Mouse (Mus musculus) hindbrain, postnatal 0 days (tissue): ENCODE measurements around the gene Gm34302. TPM values are rescaled to one million over a fixed set of nuclear protein-coding genes. Genes with fewer than 3 reads are reported as not detected.
"Not testable (repeated sequence)": the region's sequence is repeated elsewhere in the genome, so short reads cannot be mapped to it uniquely, and the experiment has no call there.

ENCODE experiments used
- ATAC-seq: fragments of 200-750 bp; cut with Nextera tagmentation; 2 replicates; pipeline ENCODE4 v1.8.0; 2017; ENCODE audit warnings: mild to moderate bottlenecking, moderate TSS enrichment, moderate library complexity
- DNase-seq: peaks from one replicate; pipeline ENCODE4 v3.0.0-alpha.2; 2015; ENCODE audit warnings: low spot score
- H3K27ac ChIP-seq: fragments of 300-500 bp; sonication (generic); 2 replicates; pipeline ENCODE4 v1.5.1; 2014; ENCODE audit warnings: mild to moderate bottlenecking
- H3K27me3 ChIP-seq: fragments of 300-500 bp; sonication (generic); 2 replicates; pipeline ENCODE4 v1.6.1; 2014; ENCODE audit warnings: low read length, mixed read lengths; ENCODE audit not compliant: insufficient read depth
- H3K36me3 ChIP-seq: fragments of 300-500 bp; sonication (generic); 2 replicates; pipeline ENCODE4 v1.6.1; 2014; ENCODE audit warnings: low read length, mixed read lengths; ENCODE audit not compliant: insufficient read depth
- H3K4me1 ChIP-seq: fragments of 300-500 bp; sonication (generic); 2 replicates; pipeline ENCODE4 v1.6.1; 2014; ENCODE audit warnings: antibody characterized with exemption, low read length, mixed read lengths; ENCODE audit not compliant: insufficient read depth
- H3K4me2 ChIP-seq: fragments of 300-500 bp; sonication (generic); 2 replicates; pipeline ENCODE4 v1.6.1; 2014; ENCODE audit warnings: low read depth, mild to moderate bottlenecking, low read length, moderate library complexity, mixed read lengths
- H3K4me3 ChIP-seq: fragments of 300-500 bp; sonication (generic); 2 replicates; pipeline ENCODE4 v1.5.1; 2014; ENCODE audit warnings: low read length
- H3K9ac ChIP-seq: fragments of 300-500 bp; sonication (generic); replicated peaks from 2 replicates; pipeline ENCODE4 v1.6.1; 2014; ENCODE audit warnings: mild to moderate bottlenecking, low read length, moderate library complexity, mixed read lengths
- H3K9me3 ChIP-seq: fragments of 300-500 bp; sonication (generic); 2 replicates; pipeline ENCODE4 v1.6.1; 2016; ENCODE audit warnings: low read length, mixed read lengths
- CTCF ChIP-seq: IDR thresholded peaks from 2 replicates; pipeline ENCODE4 v1.5.1; 2016; ENCODE audit warnings: antibody characterized with exemption, control low read depth, low read depth
- WGBS: fragments of 180-500 bp; shearing (Covaris S2); extraction: QIAGEN DNeasy Blood & Tissue Kit; methylation state at CpG from one replicate; pipeline ENCODE4 v1.1.7; 2014; 5-methylcytosine and 5-hydroxymethylcytosine counted together
- polyA plus RNA-seq: library from polyadenylated mRNA; unstranded; fragments of >200 nt; fragmentation: Nextera tagmentation; extraction: Ambion mirVana; gene quantifications from 2 replicates; pipeline ENCODE4 v1.2.1, GENCODE M21; 2015
- total RNA-seq: library from RNA; depleted of rRNA; stranded (reverse); fragments of >200 nt; gene quantifications from 2 replicates; pipeline ENCODE4 v1.2.3, GENCODE M21; 2014; rRNA removed

Gene Gm34302
- not detected in 2 replicates for total RNA-seq
- polyA plus RNA-seq = not detected in 2 replicates

DNA sequence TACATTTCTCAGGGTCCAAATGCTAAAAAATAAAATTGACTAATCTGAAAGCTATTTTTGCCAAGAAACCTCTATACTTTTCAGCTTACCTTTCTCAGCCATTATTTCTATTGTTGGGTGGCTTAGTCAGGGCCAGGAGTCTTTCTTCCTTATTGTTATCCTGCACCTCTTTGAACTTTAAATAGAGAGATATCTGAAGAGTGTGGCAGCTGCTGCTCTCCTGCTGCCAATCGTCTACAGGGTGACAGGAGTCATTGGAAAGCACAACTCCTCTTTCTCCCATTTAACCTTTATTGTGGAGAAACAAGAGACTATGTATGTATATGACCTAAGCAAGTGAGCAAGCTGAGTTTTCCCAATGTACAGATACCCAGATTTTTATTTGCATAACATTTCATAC lies at the start of gene Gm34302:
TSS of gene Gm34302 (minus strand) at position 154 of the 400 bp plus-strand sequence.
- no peaks in the 10 kb centered on the region for H3K9me3 ChIP-seq
- H3K4me1 ChIP-seq = no peaks in the 10 kb centered on the region
- H3K27ac ChIP-seq = no peak within 1 kb of the TSS
- no peaks in the 10 kb centered on the region for H3K27me3 ChIP-seq
- no peak for DNase-seq
- no peak within 1 kb of the TSS for H3K9ac ChIP-seq
- H3K4me3 ChIP-seq = no peak within 1 kb of the TSS
- no peak for ATAC-seq
- no peaks in the 10 kb centered on the region for H3K36me3 ChIP-seq
- TF ChIP-seq CTCF = no peak
- 44% methylated on average over 1 of the region's 1 CpGs for WGBS
- no peak within 1 kb of the TSS for H3K4me2 ChIP-seq

DNA sequence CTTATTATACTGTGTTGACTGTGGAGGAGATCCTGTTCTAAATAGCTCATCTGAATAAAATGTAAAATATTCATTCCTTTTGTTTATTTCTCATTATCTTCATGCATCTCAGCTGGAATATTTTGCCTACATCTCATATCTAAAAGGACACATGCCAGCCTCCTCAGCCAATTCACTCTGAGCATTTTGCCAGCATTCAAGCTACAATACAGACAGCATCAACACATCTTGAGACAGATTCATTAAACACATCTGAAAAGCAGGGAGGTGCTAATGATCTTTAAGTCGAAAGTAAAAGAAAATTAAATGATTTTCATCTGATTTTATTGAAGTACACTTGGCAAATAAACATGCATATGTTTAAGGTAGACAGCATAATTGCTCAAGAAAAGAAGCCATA lies 48.2 kb upstream of the Gm34302 start:
- ATAC-seq (no peak), DNase-seq (no peak)
- no peaks in the 10 kb centered on the region for H3K27me3 ChIP-seq
- no peak overlapping the region for H3K27ac ChIP-seq
- H3K9me3 ChIP-seq = no peaks in the 10 kb centered on the region
- no peak overlapping the region for H3K4me2 ChIP-seq
- no peak overlapping the region for H3K4me3 ChIP-seq
- no peak for TF ChIP-seq CTCF
- H3K4me1 ChIP-seq = no peaks in the 10 kb centered on the region
- no peaks in the 10 kb centered on the region for H3K36me3 ChIP-seq
- whole genome bisulfite sequencing = 47% methylated on average over 1 of the region's 1 CpGs
- H3K9ac ChIP-seq = no peak overlapping the region

DNA sequence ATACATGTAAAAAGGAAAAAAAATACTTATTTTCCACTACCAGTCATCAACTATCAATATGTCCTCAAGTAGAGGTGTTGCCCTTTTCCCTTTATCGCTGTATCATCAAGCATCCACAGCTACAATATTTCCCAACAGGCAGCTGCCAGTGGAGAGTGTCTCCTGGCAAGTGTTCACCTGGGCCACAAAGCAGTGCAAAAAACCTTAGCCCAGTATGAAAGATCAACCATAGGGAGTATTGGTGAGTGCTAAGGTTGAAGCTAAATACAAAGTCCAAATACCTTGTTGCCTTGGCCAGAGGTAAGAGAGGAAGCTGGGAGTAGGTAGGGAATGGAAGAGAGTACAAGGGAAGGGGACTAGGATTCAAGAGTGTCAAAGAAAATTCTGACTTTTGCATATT lies 34.0 kb upstream of the Gm34302 start:
- DNase-seq = no peak
- no peak for TF ChIP-seq CTCF
- no peak overlapping the region for H3K9ac ChIP-seq
- H3K36me3 ChIP-seq = no peaks in the 10 kb centered on the region
- ATAC-seq = no peak
- no peak overlapping the region for H3K27ac ChIP-seq
- 90% methylated on average over 1 of the region's 1 CpGs for WGBS
- no peak overlapping the region for H3K4me3 ChIP-seq
- H3K4me2 ChIP-seq = no peak overlapping the region
- no peaks in the 10 kb centered on the region for H3K9me3 ChIP-seq
- no peaks in the 10 kb centered on the region for H3K27me3 ChIP-seq
- H3K4me1 ChIP-seq = no peaks in the 10 kb centered on the region

DNA sequence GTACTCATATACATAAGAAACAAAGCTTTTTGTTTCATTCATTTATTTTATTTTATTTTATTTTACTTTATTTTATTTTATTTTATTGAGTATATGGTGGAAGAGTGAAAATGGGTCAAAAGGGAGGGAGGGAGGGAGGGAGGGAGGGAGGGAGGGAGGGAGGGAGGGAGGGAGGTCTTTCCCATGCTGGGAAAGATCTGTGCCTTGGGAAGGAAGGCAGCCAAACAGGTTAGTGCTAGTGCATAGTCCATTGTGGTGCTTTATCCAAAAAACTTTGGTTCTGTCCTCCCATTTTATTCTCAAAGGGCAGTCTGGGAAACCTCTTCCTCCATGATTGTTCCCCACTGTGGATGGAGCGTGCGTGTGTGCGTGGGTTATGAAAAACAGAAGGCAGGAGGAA lies 32.6 kb upstream of the Gm34302 start:
- ATAC-seq = not testable (repeated sequence)
- 89% methylated on average over 3 of the region's 3 CpGs for WGBS

DNA sequence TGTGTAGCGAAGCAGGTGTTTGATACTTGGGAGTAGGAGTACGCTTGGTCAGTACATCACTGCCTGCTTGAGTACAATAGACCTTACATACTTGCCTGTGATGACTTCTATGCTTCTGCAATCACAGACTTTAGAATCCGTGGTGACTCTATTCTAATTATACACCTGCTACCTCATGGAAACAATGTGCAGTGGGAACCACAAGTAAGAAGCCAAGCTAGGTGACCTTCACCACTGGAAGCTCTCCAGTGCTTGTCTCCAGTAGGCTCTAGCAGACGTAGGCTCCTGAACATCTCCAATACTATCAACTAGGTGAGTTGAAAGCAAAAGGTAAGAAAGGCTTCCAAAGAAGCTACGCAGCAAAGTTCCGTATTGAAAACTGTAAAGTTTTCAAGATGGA lies 27.6 kb upstream of the Gm34302 start:
- TF ChIP-seq CTCF = no peak
- no peaks in the 10 kb centered on the region for H3K27me3 ChIP-seq
- no peak overlapping the region for H3K4me2 ChIP-seq
- no peak overlapping the region for H3K27ac ChIP-seq
- no peak overlapping the region for H3K4me3 ChIP-seq
- H3K9me3 ChIP-seq = no peaks in the 10 kb centered on the region
- H3K4me1 ChIP-seq = no peaks in the 10 kb centered on the region
- no peak overlapping the region for H3K9ac ChIP-seq
- no peaks in the 10 kb centered on the region for H3K36me3 ChIP-seq
- ATAC-seq (no peak), DNase-seq (no peak)
- 91% methylated on average over 6 of the region's 6 CpGs for WGBS

More for the DNA sequence above, 32.6 kb upstream of the Gm34302 start:
- not testable (repeated sequence) for H3K4me2 ChIP-seq, H3K9ac ChIP-seq, H3K27me3 ChIP-seq, H3K4me1 ChIP-seq, H3K36me3 ChIP-seq, H3K9me3 ChIP-seq, H3K27ac ChIP-seq, DNase-seq, H3K4me3 ChIP-seq

DNA sequence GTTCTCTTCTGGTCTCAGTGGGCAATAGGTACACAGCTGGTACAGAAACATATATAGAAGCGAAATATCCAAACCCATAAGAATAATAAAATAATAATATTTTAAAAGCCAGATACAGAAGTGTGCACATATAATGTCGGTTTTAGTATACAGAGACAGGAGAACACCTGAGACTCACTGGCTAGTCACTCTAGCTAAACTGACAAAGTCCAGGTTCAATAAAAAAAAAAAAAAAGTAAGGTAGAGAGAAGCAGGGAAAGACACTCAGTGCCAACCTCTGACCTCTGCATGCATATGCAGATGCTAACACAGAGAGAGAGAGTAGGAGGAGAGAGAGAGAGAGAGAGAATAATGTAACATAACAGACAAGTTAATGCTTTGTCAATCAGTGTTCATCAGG lies 25.8 kb upstream of the Gm34302 start:
- no peaks in the 10 kb centered on the region for H3K9me3 ChIP-seq
- no peak overlapping the region for H3K9ac ChIP-seq
- no peaks in the 10 kb centered on the region for H3K27me3 ChIP-seq
- no peak overlapping the region for H3K4me2 ChIP-seq
- no peak overlapping the region for H3K4me3 ChIP-seq
- DNase-seq (no peak), ATAC-seq (no peak)
- TF ChIP-seq CTCF = no peak
- H3K27ac ChIP-seq = no peak overlapping the region
- no peaks in the 10 kb centered on the region for H3K36me3 ChIP-seq
- no peaks in the 10 kb centered on the region for H3K4me1 ChIP-seq
- 94% methylated on average over 2 of the region's 2 CpGs for WGBS

DNA sequence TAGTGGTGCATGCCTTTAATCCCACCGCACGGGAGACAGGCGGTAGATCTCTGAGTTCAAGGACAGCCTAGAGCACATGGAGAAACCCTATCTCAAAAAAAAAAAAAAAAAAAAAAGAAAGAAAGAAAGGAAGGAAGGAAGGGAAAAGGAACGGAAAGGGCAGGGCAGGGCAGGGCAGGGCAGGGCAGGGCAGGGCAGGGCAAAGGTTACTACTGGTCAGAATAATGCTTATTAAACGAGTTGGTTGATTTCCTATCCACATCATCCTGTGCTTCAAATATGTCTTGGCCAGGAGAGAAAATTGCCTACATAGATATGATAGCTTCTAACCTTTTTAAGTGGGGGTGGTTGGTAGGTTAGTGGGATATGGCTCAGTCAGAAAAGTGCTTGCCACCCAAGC lies 25.2 kb upstream of the Gm34302 start:
- H3K4me1 ChIP-seq = no peaks in the 10 kb centered on the region
- ATAC-seq (no peak), DNase-seq (no peak)
- no peak overlapping the region for H3K27ac ChIP-seq
- H3K4me2 ChIP-seq = no peak overlapping the region
- no peak overlapping the region for H3K9ac ChIP-seq
- WGBS = 79% methylated on average over 5 of the region's 5 CpGs
- H3K27me3 ChIP-seq = no peaks in the 10 kb centered on the region
- no peaks in the 10 kb centered on the region for H3K36me3 ChIP-seq
- H3K9me3 ChIP-seq = no peaks in the 10 kb centered on the region
- no peak for TF ChIP-seq CTCF
- no peak overlapping the region for H3K4me3 ChIP-seq

DNA sequence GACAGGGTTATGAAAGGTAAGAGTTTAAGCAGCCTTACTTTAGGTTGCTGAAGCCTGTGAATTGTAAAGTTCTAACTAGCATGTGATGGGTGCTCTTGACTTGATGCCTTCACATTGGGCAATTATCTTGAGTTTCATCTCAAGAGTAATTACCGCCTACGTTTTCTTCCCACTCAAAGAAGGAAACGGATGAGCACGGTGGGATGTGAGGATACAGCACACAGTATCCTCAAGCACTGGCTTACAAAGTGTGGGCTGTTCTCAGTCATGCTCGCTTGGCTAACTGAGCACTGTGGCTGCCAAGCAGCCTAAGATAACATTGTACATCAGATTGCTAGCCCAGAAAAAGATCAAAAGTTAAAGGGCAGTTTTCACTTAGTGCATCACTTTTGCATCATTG lies 20.8 kb upstream of the Gm34302 start:
- 87% methylated on average over 5 of the region's 5 CpGs for WGBS
- Histone ChIP-seq H3K9ac (no peak overlapping the region), H3K27ac (no peak overlapping the region), H3K4me2 (no peak overlapping the region), H3K4me1 (no peaks in the 10 kb centered on the region), H3K36me3 (no peaks in the 10 kb centered on the region), H3K4me3 (no peak overlapping the region), H3K9me3 (no peaks in the 10 kb centered on the region), H3K27me3 (no peaks in the 10 kb centered on the region)
- DNase-seq (no peak), ATAC-seq (no peak)
- no peak for TF ChIP-seq CTCF
